Mouse (Mus musculus) urinary bladder, postnatal 10 days (tissue): ENCODE results near the gene Ccdc42.

Source experiments
- DNase-seq: peaks from one replicate; pipeline ENCODE4 v3.0.0; 2022; ENCODE audit warnings: low spot score

The Ccdc42 gene

DNA sequence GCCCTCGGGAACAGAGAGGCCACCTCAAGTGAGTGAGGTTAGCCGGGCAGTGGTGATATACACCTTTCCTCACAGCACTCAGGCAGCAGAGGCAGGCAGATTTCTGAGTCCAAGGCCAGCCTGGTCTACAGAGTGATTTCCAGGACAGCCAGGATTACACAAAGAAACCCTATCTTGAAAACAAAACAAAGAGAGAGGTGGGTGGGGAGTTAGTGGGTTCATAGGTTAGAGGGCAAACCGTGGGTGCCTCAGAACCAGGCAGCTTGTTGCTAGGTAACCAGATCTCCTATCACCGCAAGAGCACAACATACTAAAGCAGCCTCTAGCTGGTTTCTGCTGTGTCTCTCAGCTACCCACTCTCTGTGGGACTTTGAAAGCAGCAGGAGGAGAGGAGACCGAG is at the start of gene Ccdc42:
Ccdc42 (plus strand) TSS at position 301 of the 400 bp plus-strand sequence.
- no peak for DNase-seq

- DNase-seq, result no peak
These were observed 47.2 kb upstream of the Ccdc42 start for GRCm38 (mm10) chr11:68539621-68540020.

GRCm38 (mm10) chr11:68544554-68544953 is 42.3 kb upstream of the Ccdc42 start:
- DNase-seq, result no peak

GRCm38 (mm10) chr11:68545172-68545571 is 41.6 kb upstream of the Ccdc42 start:
- no peak for DNase-seq

- DNase-seq, result no peak
These were observed 41.1 kb upstream of the Ccdc42 start for GRCm38 (mm10) chr11:68545682-68546222.

- DNase-seq, result no peak
These were observed 39.3 kb upstream of the Ccdc42 start for GRCm38 (mm10) chr11:68547484-68547883.

- DNase-seq, result no peak
These were observed 37.2 kb upstream of the Ccdc42 start for GRCm38 (mm10) chr11:68549597-68549996.

DNA sequence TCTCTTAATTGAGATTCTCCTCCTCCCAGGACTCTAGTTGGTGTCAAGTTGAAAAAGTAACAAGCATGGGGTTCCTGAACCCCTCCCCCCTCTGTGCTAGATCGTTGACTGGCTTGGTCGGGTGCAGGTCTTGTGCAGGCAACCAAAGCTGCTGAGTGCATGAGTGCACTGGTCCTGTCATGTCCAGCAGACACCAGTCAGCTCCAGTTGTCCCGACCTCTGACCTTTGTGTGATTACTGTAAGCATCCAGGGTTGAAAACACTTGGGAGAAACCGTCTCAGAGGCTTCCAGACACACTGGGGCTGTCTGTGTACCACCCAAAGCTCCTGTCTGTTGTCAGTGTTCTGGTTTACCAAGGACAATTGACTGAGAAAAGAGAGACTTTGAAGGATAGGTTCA is 36.5 kb upstream of the Ccdc42 start:
- no peak for DNase-seq

- DNase-seq, result no peak
These were observed 32.8 kb upstream of the Ccdc42 start for GRCm38 (mm10) chr11:68553981-68554471.

DNA sequence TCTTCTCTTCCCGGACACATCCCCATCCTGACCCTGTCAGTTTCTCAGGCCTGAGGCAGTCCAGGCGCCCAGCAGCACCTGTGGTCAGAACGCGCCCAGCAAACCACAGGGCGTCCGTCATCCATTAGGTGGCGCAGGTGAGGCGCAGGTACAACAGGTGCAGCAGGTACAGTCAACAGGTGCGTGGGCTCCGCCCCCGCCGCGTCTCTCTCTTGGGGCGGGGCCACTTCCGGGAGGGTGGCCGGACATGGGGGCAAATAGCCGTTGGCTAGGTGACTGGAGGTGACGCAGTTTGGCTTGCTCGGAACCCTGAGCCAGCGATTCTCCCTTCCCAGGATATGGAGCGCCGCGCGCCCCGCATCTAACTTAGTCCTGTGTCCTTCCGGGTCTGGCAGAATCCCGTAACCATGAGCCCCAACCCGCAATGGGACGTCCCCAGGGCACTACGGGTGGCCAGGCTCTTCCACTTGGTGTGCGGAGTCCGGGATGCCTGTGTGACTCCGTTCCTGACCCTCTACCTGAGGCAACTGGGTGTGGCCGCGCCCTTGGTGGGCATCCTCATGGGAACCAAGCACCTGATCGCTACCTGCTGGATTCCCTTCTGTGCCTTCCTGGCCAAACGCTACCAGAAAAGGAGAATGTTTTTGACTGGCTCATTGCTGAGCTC is 30.8 kb upstream of the Ccdc42 start, which contains the start of gene Mfsd6l:
Mfsd6l (plus strand) TSS at position 269 of the 667 bp plus-strand sequence.
- no peak for DNase-seq

DNA sequence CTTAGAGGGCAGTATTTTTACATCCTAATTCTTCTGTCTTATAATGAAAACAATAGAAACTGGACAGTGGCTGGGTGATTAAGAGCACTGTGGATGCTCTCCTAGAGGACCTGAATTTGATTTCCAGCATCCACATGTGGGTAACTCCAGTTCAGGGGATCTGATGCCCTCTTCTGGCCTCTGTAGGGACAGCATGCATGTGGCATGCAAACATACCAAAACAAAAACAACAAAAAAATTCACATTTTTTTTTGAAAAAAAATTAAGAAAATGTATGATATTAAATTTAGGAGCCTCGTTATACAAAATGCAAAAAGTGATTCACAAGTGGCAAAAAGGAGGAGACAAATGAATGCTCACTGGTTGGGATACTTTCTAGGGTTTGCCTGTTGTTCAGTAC is 27.3 kb upstream of the Ccdc42 start:
- DNase-seq, result no peak

GRCm38 (mm10) chr11:68561957-68562950 is 24.6 kb upstream of the Ccdc42 start:
- no peak for DNase-seq

- no peak for DNase-seq
These were observed 22.3 kb upstream of the Ccdc42 start for GRCm38 (mm10) chr11:68564356-68565031.

DNA sequence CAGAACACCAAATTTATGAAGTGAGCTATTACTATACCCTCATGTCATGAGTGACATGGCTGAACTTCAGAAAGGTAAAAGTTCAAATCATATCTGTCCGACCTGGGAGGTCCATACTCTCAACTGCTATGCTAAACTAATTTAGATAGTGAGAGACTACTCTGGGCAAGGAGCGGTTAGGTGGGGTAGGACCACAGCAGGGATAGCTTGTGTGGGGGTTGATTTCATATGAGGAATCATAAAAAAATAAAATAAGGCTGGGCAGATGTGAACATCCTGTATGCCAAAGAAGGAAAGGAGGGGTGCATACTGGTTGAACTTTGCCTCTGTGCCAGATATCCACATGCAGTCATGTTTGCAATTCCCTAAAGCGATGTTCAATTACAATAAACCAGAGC is 21.8 kb upstream of the Ccdc42 start:
- no peak for DNase-seq

- DNase-seq, result no peak
These were observed 20.3 kb upstream of the Ccdc42 start for GRCm38 (mm10) chr11:68566447-68567059.

DNA sequence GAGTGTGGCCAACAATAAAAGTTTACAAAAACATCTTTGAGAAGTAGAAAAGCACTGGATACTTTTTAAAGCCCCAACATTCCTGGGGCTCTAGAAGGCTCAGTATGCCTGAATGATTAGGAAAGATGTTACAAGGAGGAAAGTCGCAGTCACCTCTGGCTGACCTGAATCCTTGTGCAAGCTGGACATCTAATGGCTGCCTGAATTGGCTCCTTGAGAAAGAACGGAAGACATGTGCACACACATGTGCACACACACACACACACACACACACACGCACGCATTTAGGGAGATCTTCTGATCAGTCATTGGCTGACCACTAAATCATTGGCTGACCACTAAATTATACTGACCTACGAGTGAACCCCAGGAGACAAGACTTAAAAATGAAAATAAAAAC is 16.0 kb upstream of the Ccdc42 start:
- no peak for DNase-seq

DNA sequence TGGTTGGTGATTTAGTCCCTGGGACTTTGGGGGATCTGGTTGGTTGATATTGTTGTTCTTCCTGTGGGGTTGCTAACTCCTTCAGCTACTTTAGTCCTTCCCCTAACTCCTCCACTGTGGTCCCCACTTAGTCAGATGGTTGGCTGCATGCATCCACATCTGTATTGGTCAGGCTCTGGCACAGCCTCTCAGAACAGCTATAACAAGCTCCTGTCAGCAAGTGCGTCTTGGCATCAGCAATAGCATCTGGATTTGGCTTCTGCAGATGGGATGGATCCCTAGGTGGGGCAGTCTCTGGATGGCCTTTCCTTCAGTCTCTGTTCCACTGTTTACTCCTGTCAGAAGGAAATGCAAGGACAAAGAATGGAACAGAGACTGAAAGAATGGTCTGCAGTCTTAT is 9.7 kb upstream of the Ccdc42 start:
- DNase-seq, result no peak

DNA sequence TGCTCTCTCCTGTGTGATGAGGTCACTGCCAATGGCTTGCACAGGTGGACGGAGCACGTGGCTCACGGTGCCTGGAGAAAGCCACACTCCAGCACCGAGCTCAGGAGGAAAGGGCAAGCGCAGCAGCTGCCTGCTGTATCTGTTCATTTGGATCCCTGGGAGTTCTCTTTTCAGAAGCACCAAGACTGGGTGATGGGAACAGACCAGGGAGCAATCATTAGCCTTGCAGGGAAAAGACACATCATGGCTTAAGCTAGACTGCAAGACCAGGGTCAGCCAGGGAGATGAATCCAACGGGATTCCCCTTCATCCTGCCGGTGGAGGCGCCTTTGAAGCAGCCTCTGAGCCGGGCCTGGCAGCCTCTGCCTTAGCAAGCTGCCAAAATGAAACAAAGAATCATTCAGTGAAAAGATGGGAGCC is 7.3 kb upstream of the Ccdc42 start:
- no peak for DNase-seq

GRCm38 (mm10) chr11:68580566-68580965 is 6.3 kb upstream of the Ccdc42 start:
- DNase-seq, result no peak

- DNase-seq, result no peak
These were observed 3.6 kb upstream of the Ccdc42 start for GRCm38 (mm10) chr11:68583225-68583624.

- DNase-seq, result no peak
These were observed 2.8 kb upstream of the Ccdc42 start for GRCm38 (mm10) chr11:68583906-68584480.
